Mouse (Mus musculus) megakaryocyte, embryonic 14.5 days (primary cell): ENCODE results near the gene Rbms3.

Experiments
- FLI1 ChIP-seq: IDR thresholded peaks from 2 replicates; pipeline ENCODE4 v1.6.1; 2012; ENCODE audit warnings: low read length, inconsistent platforms, mixed read lengths
- GATA1 ChIP-seq: IDR thresholded peaks from 3 replicates; pipeline ENCODE4 v1.6.1; 2012; ENCODE audit warnings: mixed read lengths, low read length, inconsistent platforms, borderline replicate concordance

DNA sequence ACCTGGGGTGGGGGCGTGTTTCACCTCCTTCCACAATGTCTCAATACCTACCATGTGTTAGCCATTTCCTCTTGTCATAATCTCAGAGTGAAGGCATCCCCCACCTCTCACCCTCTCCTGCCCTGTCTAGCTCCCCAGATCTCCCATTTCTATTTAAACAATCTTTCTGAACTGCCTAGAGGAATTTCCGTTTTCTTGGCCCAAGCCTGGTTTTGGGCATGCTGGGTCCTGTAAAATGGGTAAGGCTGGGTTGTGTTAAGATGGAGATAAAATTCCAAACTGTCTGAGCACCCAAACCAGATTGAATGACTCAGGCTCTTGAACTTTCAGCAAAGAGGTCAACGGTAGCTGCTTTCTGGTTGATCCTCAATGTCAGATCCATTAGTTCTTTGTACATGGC lies 608.2 kb downstream of the Rbms3 start:
- TF ChIP-seq GATA1 (no peak), FLI1 (no peak)
